Comparison of ENCODE assay signal across 20 mouse cellular contexts in the genomic region with DNA sequence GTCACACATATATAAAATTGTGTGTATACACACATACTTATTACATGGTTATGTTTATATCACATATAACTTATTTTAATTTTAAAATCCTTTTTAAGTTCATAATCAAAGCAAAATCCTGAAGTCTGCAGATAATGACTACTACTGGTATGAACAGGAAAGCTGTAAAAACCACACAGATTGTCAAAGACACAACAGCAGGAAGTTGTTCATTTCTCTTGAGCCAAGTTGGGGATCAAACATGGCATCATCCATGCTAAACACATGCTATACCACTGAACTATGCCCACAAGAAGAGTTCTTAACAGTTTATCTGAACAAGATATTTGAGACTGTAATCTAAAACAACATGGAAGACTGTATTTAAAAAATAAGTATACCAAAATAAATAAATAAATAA.
A peak's percentile ranks its signal among the peaks of the same experiment; 100 is the strongest.
DNase-seq lines count a peak whose midpoint lies in the region; ATAC-seq and TF ChIP-seq lines count a peak whose summit lies in the region.
"Had no signal": no experiment of that assay in that cellular context is flagged by ENCODE, and none has a peak within 500 bp of the region (broad histone marks: within the 10 kb centered on the region; RNA-seq: fewer than 3 reads in every experiment).

No protein-coding gene starts in this region.

- DNase-seq in heart, adult 2 months: no peak
- DNase-seq in heart, postnatal 4 days: no peak
- peak; percentile 8 for DNase-seq in CD4-positive, CD25-positive, alpha-beta regulatory T cell, adult 2 months (ENCODE audit: low read depth, low spot score)
- DNase-seq in lung, postnatal 4 days: no peak
- DNase-seq in testis, postnatal 14 days (ENCODE audit: low spot score): no peak
- no peak for DNase-seq in adrenal gland, adult 8-10 months
- DNase-seq: adrenal gland, postnatal 25 days; cerebellum, adult 11-12 months; cerebellum, adult 8-10 months; cerebellum, postnatal 36 days; gastrocnemius, postnatal 10 days; gastrocnemius, postnatal 36 days had no signal

- peaks cover 15% of the 10 kb centered on the region for H3K4me1 ChIP-seq in heart, adult 2 months (ENCODE audit: control insufficient read depth, insufficient read depth, low read length)
- H3K4me1 ChIP-seq: embryonic facial prominence, embryonic 12.5 days; embryonic facial prominence, embryonic 15.5 days; hindbrain, embryonic 10.5 days had no signal

- no peak overlapping the region for H3K9ac ChIP-seq in heart, adult 2 months (ENCODE audit: low read depth, low read length)
- H3K9ac ChIP-seq: embryonic facial prominence, embryonic 12.5 days; embryonic facial prominence, embryonic 15.5 days; forebrain, postnatal 0 days; hindbrain, embryonic 13.5 days had no signal

- peak; percentile 39; the same call in 1 of the 2 replicates for ATAC-seq in common myeloid progenitor, adult 5-6 weeks (replicated peaks; ENCODE audit: low read depth, poor library complexity, severe bottlenecking)
- ATAC-seq: forebrain, postnatal 0 days had no signal

- no peaks in the 10 kb centered on the region for H3K27me3 ChIP-seq in heart, adult 2 months (ENCODE audit: control insufficient read depth, insufficient read depth, low read length)
- H3K27me3 ChIP-seq: CH12.LX; embryonic facial prominence, embryonic 12.5 days; embryonic facial prominence, embryonic 15.5 days; hindbrain, embryonic 13.5 days had no signal

- intact Hi-C loops in heart, adult 2 months (cut with DNase I): no loop called here

- TF ChIP-seq EP300 in heart, adult 2 months (IDR thresholded peaks at IDR 0.05; ENCODE audit: insufficient read depth, low read depth, low read length): no peak

- TF ChIP-seq CTCF in heart, adult 2 months (IDR thresholded peaks at IDR 0.05): no peak

- H3K4me3 ChIP-seq in heart, adult 2 months: no peak overlapping the region
- H3K4me3 ChIP-seq: embryonic facial prominence, embryonic 12.5 days; embryonic facial prominence, embryonic 15.5 days; hindbrain, embryonic 10.5 days; hindbrain, embryonic 13.5 days had no signal

- H3K79me2 ChIP-seq in heart, adult 2 months (replicated peaks; ENCODE audit: control insufficient read depth, insufficient read depth, low read length): peaks cover 5% of the 10 kb centered on the region

- H3K36me3 ChIP-seq in heart, adult 2 months (ENCODE audit: control insufficient read depth, insufficient read depth, low read length): peaks cover 23% of the 10 kb centered on the region
- H3K36me3 ChIP-seq: embryonic facial prominence, embryonic 12.5 days; embryonic facial prominence, embryonic 15.5 days; G1E; hindbrain, embryonic 10.5 days; hindbrain, embryonic 13.5 days had no signal

- H3K27ac ChIP-seq in heart, adult 2 months: peak overlapping the region; percentile 50
- H3K27ac ChIP-seq: embryonic facial prominence, embryonic 12.5 days; embryonic facial prominence, embryonic 15.5 days; hindbrain, embryonic 10.5 days had no signal

- TF ChIP-seq POLR2A in heart, adult 2 months (IDR thresholded peaks at IDR 0.05; ENCODE audit: insufficient read depth, low read depth, low read length): no peak
